Mouse (Mus musculus) small intestine, adult 2 months (tissue): ENCODE data around the gene Pgd.

Source experiments
- CTCF ChIP-seq: fragments of 200-500 bp; IDR thresholded peaks from 2 replicates; pipeline ENCODE4 v1.5.1; 2012; ENCODE audit warnings: low read depth, mild to moderate bottlenecking, control low read depth, inconsistent platforms, low read length, moderate library complexity, mixed read lengths; ENCODE audit not compliant: insufficient replicate concordance, insufficient read length; ENCODE audit errors: extremely low read depth
- POLR2A ChIP-seq: fragments of 200-500 bp; IDR thresholded peaks from 2 replicates; pipeline ENCODE4 v1.6.1; 2012; ENCODE audit warnings: low read depth, mild to moderate bottlenecking, control low read depth, inconsistent platforms, low read length, moderate library complexity

GRCm38 (mm10) chr4:149143594-149143993, 23.0 kb downstream of the Pgd start:
- TF ChIP-seq POLR2A (no peak), CTCF (no peak)
